Mouse (Mus musculus) limb, embryonic 14.5 days (tissue): ENCODE measurements around the gene Lcp2. TPM values are rescaled to one million over a fixed set of nuclear protein-coding genes. Genes with fewer than 3 reads are reported as not detected.

Experiments used
- ATAC-seq: fragments of 200-750 bp; cut with Nextera tagmentation; 2 replicates; pipeline ENCODE4 v1.8.0; 2017; ENCODE audit warnings: low read depth, moderate number of reproducible peaks, moderate TSS enrichment; ENCODE audit not compliant: low FRiP score
- DNase-seq: peaks from one replicate; pipeline ENCODE4 v3.0.0-alpha.2; 2015; ENCODE audit warnings: low spot score
- H3K27ac ChIP-seq: fragments of 300-500 bp; sonication (generic); replicated peaks from 2 replicates; pipeline ENCODE4 v1.5.1; 2014; ENCODE audit warnings: low read depth, mild to moderate bottlenecking, low read length, moderate library complexity, mixed read lengths
- H3K27me3 ChIP-seq: fragments of 300-500 bp; sonication (generic); 2 replicates; pipeline ENCODE4 v1.6.1; 2014; ENCODE audit warnings: low read length, mixed read lengths; ENCODE audit not compliant: control insufficient read depth, insufficient read depth
- H3K36me3 ChIP-seq: fragments of 300-500 bp; sonication (generic); 2 replicates; pipeline ENCODE4 v1.6.1; 2014; ENCODE audit warnings: mild to moderate bottlenecking, low read length, moderate library complexity, mixed read lengths; ENCODE audit not compliant: control insufficient read depth, insufficient read depth
- H3K4me1 ChIP-seq: fragments of 300-500 bp; sonication (generic); 2 replicates; pipeline ENCODE4 v1.6.1; 2014; ENCODE audit warnings: antibody characterized with exemption, low read length, mixed read lengths; ENCODE audit not compliant: control insufficient read depth, insufficient read depth
- H3K4me2 ChIP-seq: fragments of 300-500 bp; sonication (generic); replicated peaks from 2 replicates; pipeline ENCODE4 v1.6.1; 2014; ENCODE audit warnings: low read depth, mild to moderate bottlenecking, low read length, moderate library complexity; ENCODE audit not compliant: severe bottlenecking
- H3K4me3 ChIP-seq: fragments of 300-500 bp; sonication (generic); replicated peaks from 2 replicates; pipeline ENCODE4 v1.5.1; 2014; ENCODE audit warnings: low read length
- H3K9ac ChIP-seq: fragments of 300-500 bp; sonication (generic); 2 replicates; pipeline ENCODE4 v1.6.1; 2014; ENCODE audit warnings: mild to moderate bottlenecking, low read depth, low read length, moderate library complexity; ENCODE audit not compliant: severe bottlenecking
- H3K9me3 ChIP-seq: fragments of 300-500 bp; sonication (generic); 2 replicates; pipeline ENCODE4 v1.6.1; 2016; ENCODE audit warnings: low read length; ENCODE audit not compliant: control insufficient read depth
- POLR2A ChIP-seq: fragments of 200-500 bp; IDR thresholded peaks from 2 replicates; pipeline ENCODE4 v1.8.0; 2012; ENCODE audit warnings: inconsistent platforms, mild to moderate bottlenecking, moderate library complexity, borderline replicate concordance; ENCODE audit not compliant: insufficient read depth, insufficient read length; ENCODE audit errors: extremely low read depth
- WGBS: fragments of 180-500 bp; shearing (Covaris S2); extraction: QIAGEN DNeasy Blood & Tissue Kit; methylation state at CpG from one replicate; pipeline ENCODE4 v1.1.7; 2014; 5-methylcytosine and 5-hydroxymethylcytosine counted together
- polyA plus RNA-seq, 2 experiments: library from polyadenylated mRNA; depleted of rRNA in 1 of 2; stranded (reverse) in 1 of 2; unstranded in 1 of 2; fragments of >200 nt; fragmentation: Nextera tagmentation in 1 of 2; extraction: Ambion mirVana in 1 of 2; gene quantifications; 2 replicates each; pipeline versions ENCODE4 v1.2.1 to v1.2.3; 2012 to 2014

The Lcp2 gene
- polyA plus RNA-seq, 2 experiments = 5.1 to 6.1 TPM

DNA sequence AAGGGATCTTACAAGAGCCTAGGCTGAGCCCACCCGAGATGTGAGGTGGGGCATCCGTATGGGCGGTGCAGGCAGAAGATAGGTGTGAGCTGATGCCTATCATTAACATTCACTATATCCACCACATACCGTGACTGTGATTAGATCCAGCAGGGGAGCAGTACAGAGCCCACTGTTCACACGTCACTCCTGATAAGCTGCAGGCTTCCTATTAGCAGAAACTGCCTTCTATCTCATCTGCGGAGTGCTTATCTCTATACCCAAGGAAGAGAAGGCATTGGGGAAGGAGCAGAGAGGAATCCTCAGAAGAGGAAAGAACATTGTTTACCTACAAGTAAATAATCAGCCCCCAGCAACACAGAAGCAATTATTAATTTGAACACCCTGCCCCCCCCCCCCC is 15.0 kb downstream of the Lcp2 start:
- no peak overlapping the region for H3K4me2 ChIP-seq
- H3K4me1 ChIP-seq = 0 out of 2 replicates have a peak, but pooled peaks cover 4% of the 10 kb centered on the region
- no peaks in the 10 kb centered on the region for H3K27me3 ChIP-seq
- H3K4me3 ChIP-seq = no peak overlapping the region
- no peak for TF ChIP-seq POLR2A
- H3K27ac ChIP-seq = no peak overlapping the region
- DNase-seq = no peak
- no peak overlapping the region for H3K9ac ChIP-seq
- H3K9me3 ChIP-seq = no peaks in the 10 kb centered on the region
- 55% methylated on average over 6 of the region's 6 CpGs for WGBS
- no peak for ATAC-seq
- no peaks in the 10 kb centered on the region for H3K36me3 ChIP-seq

DNA sequence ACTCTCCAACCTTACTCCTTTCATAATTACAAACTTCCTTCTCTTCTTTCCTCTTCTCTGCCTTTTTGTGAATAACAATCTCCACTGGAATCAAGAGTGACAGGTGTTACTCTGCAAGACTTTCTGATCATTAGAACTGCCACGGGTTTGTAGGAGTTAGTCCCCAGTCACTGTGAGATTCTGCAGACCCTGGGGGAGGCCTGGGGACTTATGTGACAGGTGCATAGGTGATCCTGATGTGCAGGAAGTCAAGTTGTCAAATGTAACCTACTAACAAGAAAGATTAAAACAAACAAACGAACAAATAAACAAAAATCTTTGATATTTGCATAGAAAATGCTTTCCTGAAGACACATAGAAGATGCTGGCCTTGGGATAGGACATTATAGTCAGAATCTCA is 16.5 kb downstream of the Lcp2 start:
- ATAC-seq (no peak), DNase-seq (no peak)
- H3K27ac ChIP-seq = no peak overlapping the region
- H3K4me1 ChIP-seq = 0 out of 2 replicates have a peak, but pooled peaks cover 4% of the 10 kb centered on the region
- H3K9ac ChIP-seq = no peak overlapping the region
- H3K4me3 ChIP-seq = no peak overlapping the region
- H3K9me3 ChIP-seq = no peaks in the 10 kb centered on the region
- WGBS = 54% methylated on average over 2 of the region's 2 CpGs
- no peak for TF ChIP-seq POLR2A
- H3K4me2 ChIP-seq = no peak overlapping the region
- H3K27me3 ChIP-seq = no peaks in the 10 kb centered on the region
- H3K36me3 ChIP-seq = no peaks in the 10 kb centered on the region

- WGBS = 56% methylated on average over 5 of the region's 5 CpGs
- no peak for DNase-seq
- Histone ChIP-seq H3K9ac (no peak overlapping the region), H3K4me1 (0 out of 2 replicates have a peak, but pooled peaks cover 4% of the 10 kb centered on the region), H3K4me2 (no peak overlapping the region), H3K27me3 (no peaks in the 10 kb centered on the region), H3K36me3 (no peaks in the 10 kb centered on the region), H3K9me3 (no peaks in the 10 kb centered on the region), H3K27ac (no peak overlapping the region), H3K4me3 (no peak overlapping the region)
- ATAC-seq = no peak
- no peak for TF ChIP-seq POLR2A
These were observed 17.2 kb downstream of the Lcp2 start for GRCm38 (mm10) chr11:34063702-34064485.

DNA sequence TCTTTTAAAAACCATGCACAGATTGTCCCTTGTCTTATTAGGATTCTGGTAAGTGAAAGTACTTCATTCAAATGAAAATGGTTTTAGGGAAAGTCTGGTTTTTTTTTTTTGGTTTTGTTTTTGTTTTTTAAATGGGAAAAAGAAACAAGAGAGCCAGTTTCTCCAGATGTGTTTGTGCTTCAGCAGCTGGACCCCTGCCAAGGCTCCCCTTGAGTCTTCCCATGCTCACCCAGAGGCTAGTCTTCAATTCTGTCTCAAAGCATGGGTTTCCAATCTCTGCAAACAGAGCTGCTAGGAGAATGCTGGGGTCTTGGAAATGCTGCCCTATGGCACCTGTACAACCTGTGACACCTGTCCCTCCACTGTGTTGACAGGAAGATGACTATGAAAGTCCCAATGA is 23.9 kb downstream of the Lcp2 start:
- no peak for TF ChIP-seq POLR2A
- DNase-seq (no peak), ATAC-seq (no peak)
- no peaks in the 10 kb centered on the region for H3K4me1 ChIP-seq
- no peaks in the 10 kb centered on the region for H3K27me3 ChIP-seq
- H3K27ac ChIP-seq = no peak overlapping the region
- H3K9ac ChIP-seq = no peak overlapping the region
- H3K36me3 ChIP-seq = no peaks in the 10 kb centered on the region
- no peak overlapping the region for H3K4me2 ChIP-seq
- H3K9me3 ChIP-seq = no peaks in the 10 kb centered on the region
- H3K4me3 ChIP-seq = no peak overlapping the region

DNA sequence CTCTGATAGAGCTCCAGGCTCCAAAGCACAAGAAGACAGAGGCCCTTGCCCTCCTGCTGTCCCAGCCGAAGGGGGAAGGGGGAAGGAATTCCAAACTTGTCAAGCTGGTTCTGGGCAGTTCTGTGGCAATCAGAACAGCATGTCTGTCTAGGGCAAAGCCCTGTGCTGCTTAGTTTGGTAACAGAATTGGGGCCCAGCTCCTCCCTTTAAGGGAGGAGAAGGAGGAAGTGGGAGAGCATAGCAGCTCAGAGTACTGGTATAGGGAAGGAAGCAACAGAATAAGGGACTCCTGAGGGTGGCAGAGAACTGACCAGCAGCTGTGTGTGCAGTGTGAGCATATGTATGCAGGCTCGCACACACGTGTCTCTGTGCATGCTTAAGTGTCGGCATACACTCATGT is 25.6 kb downstream of the Lcp2 start:
- Histone ChIP-seq H3K36me3 (no peaks in the 10 kb centered on the region), H3K9me3 (no peaks in the 10 kb centered on the region), H3K9ac (no peak overlapping the region), H3K4me1 (no peaks in the 10 kb centered on the region), H3K27ac (no peak overlapping the region), H3K27me3 (no peaks in the 10 kb centered on the region), H3K4me2 (no peak overlapping the region), H3K4me3 (no peak overlapping the region)
- DNase-seq (no peak), ATAC-seq (no peak)
- no peak for TF ChIP-seq POLR2A
- 66% methylated on average over 4 of the region's 4 CpGs for WGBS
